Mouse (Mus musculus) heart, postnatal 4 days (tissue): ENCODE data around the gene Cldn34c2. TPM values are rescaled to one million over a fixed set of nuclear protein-coding genes. Genes with fewer than 3 reads are reported as not detected.
"Not testable (repeated sequence)": the region's sequence is repeated elsewhere in the genome, so short reads cannot be mapped to it uniquely, and the experiment has no call there.

ENCODE experiments used
- DNase-seq: peaks from one replicate; pipeline ENCODE4 v3.0.0; 2021
- total RNA-seq, 2 experiments: library from RNA; stranded (reverse); gene quantifications; 2 replicates each; pipeline ENCODE4 v1.2.3; 2021

Cldn34c2 gene
- 1 to 10 TPM in 1 of 2 experiments, not detected in 1; 5.2 TPM for total RNA-seq

DNA sequence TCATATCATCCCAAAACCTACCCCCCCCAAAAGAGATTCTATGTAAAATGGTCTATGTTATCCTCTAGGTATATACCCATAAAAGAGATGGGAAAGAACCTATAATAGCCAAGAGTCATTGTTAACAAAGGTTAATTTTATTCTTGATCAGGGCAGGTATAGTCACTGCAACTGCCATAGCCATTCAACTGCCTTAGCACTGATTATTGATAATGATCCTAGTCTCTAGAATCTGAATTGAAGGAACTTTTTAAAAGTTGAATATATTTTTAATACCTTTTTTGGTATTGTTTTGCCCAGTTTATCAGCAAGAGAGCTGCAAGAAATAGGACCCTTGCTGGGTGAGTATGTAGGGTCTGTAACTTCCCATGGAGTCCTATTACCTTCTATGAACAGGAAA, at the start of gene Cldn34c2:
Cldn34c2 (plus strand) TSS at position 301 of the 400 bp plus-strand sequence.
- not testable (repeated sequence) for DNase-seq

DNA sequence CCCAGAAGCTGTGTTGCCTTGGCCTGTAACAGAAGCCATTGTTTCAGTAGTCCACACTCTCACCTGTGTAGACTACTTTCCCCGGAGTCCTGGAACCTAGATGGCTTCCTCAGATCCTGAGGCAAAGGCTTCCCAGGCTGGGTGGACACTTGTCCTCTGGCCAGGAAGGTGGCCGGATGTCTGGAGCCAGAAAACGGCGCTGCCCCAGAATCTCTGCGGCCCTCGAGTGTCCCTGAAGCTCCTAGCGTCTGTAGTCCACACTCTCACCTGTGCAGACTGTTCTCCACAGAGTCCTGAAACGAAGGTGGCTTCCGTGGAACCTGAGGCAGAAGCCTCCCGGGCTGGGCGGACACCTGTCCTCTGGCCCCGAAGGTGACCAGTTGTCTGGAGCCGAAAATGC, 30.1 kb upstream of the Cldn34c2 start:
- peak; percentile 3 for DNase-seq

DNA sequence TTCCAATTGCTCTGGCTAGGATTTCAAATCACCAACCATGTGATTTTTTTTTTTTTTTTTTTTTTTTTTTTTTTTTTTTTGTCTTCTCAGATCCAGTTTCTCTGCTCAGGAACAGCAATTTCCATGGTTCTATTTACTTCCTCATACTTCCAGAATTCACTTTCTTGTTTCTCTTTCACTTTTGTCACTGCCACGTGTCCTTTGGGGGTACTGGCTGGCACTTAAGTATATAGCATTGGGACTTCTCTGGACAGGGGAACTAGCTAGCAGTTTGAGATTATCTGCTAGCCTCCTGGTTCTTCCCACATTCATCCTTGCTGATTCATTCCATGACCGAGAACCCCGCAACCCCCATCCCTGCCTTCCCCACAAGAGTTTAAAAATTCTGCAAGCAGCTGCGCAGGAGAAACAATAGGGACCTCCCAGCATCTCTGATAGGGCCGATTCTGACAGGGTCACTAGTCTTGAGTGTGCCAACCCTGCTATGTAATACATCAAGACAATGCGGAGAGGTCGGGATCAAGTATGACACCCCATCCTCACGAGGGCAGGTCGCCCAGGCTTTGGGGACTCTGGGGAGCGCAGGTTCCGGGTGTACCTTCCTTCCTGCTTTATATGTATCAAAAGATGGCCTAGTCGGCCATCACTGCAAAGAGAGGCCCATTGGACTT, 30.8 kb downstream of the Cldn34c2 start:
- DNase-seq: not testable (repeated sequence)

Other genes with a start within 250 kb of the Cldn34c2 start
- not detected for gene Gm17467, start 123.1 kb downstream of the Cldn34c2 start, total RNA-seq
- gene Cldn34c3, start 212.0 kb downstream of the Cldn34c2 start, total RNA-seq: not detected